Mouse (Mus musculus): ENCODE data around the gene Rps18. TPM values are rescaled to one million over a fixed set of nuclear protein-coding genes. Genes with fewer than 3 reads are reported as not detected.
A peak's percentile ranks its signal among the peaks of the same experiment; 100 is the strongest.

Rps18 gene
- total and polyA plus RNA-seq, 3 experiments = 286 to 1,183 TPM; not detected in 1

DNA sequence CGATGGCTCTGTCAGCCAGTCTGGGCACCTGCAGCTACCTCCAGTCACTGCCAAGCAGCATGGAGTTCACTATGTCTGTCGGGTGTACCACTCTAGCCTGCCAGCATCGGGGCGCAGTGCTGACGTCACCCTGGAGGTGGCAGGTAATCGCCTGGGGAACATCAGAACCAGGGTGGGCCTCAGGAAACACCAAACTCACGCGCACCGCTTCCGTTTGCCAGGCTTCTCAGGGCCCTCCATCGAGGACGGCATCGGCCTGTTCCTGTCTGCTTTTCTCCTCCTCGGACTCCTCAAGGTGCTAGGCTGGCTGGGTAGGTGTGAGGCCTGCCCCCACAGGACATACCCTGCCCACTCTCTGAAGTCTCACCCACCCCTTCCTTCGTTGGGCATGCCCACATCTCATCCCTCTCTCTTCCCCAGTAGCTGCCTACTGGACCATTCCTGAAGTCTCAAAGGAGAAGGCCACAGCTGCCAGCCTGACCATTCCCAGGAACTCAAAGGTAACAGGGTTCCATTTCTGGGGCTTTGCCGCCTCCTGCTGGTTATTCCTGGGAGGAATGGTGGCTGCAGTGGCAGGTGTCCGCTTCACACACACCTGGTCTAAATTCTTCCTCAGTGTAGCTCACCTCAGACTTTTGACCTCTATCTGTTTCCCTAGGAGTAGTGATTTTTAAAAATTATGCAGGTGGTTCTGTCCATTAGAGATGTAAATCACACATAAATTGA is 29.4 kb downstream of the Rps18 start (continued):
- TF ChIP-seq TCF12 (IDR thresholded peaks at IDR 0.05; ENCODE audit: low read depth, low read length) (no peak), CHD1 (IDR thresholded peaks at IDR 0.05; ENCODE audit: low read depth, low read length) (no peak), POLR2A (IDR thresholded peaks at IDR 0.05; ENCODE audit: control insufficient read depth in 1 of 2, insufficient read depth in 1 of 2, low read depth in 1 of 2, low read length in 2 of 2, poor library complexity in 1 of 2) (peak in 1 of 2 experiments; percentile 23; a peak in 1 of 4 replicates), RAD21 (IDR thresholded peaks at IDR 0.05; ENCODE audit: low read depth, low read length) (peak; percentile 36), CHD2 (IDR thresholded peaks at IDR 0.05; ENCODE audit: low read length) (no peak), MAZ (IDR thresholded peaks at IDR 0.05; ENCODE audit: low read depth, low read length) (no peak), CTCF (IDR thresholded peaks at IDR 0.05 in 2 of 3, conservative IDR thresholded peaks at IDR 0.05 in 1 of 3; ENCODE audit: control insufficient read depth in 1 of 3, insufficient read depth in 1 of 3, low read depth in 2 of 3, low read length in 3 of 3, poor library complexity in 1 of 3, severe bottlenecking in 1 of 3) (peak; percentile 26 to 51 (median 50); a peak in 5 of 6 replicates)

DNA sequence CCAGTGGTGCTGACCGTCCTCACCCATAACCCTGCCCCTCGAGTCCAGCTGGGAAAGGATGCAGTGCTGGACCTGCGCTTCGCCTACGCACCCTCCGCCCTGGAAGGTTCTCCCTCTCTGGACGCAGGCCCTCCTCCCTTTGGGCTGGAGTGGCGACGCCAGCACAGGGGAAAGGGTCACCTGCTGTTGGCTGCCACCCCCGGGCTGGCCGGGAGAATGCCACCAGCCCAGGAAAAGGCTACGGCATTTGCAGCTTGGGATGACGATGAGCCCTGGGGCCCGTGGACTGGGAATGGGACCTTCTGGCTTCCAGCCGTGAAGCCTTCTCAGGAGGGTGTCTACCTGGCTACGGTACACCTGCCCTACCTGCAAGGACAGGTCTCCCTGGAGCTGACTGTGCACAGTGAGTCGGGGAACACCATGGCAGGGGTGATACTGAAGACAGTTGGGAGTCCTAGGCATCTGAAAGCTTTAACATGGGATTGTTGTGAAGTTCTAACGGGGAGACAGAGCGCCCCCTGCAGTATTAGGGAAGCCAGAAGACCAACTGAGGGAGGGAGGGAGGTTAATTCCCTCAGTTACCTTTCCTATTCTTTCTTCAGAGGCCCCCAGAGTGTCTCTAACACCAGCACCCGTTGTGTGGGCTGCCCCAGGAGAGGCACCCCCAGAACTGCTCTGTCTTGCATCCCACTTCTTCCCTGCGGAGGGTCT is 30.2 kb downstream of the Rps18 start:
- DNase-seq (ENCODE audit: low read depth, low spot score) = no peak
- peak in 2 of 3 experiments; percentile 9 to 37; a peak in 4 of 6 replicates for TF ChIP-seq CTCF (IDR thresholded peaks at IDR 0.05 in 2 of 3, conservative IDR thresholded peaks at IDR 0.05 in 1 of 3; ENCODE audit: control insufficient read depth in 1 of 3, insufficient read depth in 1 of 3, low read depth in 2 of 3, low read length in 3 of 3, poor library complexity in 1 of 3, severe bottlenecking in 1 of 3)
- no peak for TF ChIP-seq GABPA (IDR thresholded peaks at IDR 0.05; ENCODE audit: low read depth, low read length)
- H3K9me3 ChIP-seq (replicated peaks; ENCODE audit: insufficient read depth, low read length) = no peaks in the 10 kb centered on the region
- H3K36me3 ChIP-seq (ENCODE audit: control insufficient read depth in 1 of 2, insufficient read depth in 2 of 2, low read length in 2 of 2) = peaks cover 0 to 8% of the 10 kb centered on the region in 2 experiments; a peak in 2 of 4 replicates
- H3K27me3 ChIP-seq (ENCODE audit: control insufficient read depth in 1 of 2, insufficient read depth in 2 of 2, low read length in 2 of 2) = no peaks in the 10 kb centered on the region
- H3K4me3 ChIP-seq (ENCODE audit: control insufficient read depth in 1 of 2, insufficient read depth in 1 of 2, low read depth in 2 of 2, low read length in 2 of 2) = no peak overlapping the region
- H3K27ac ChIP-seq (ENCODE audit: control insufficient read depth, low read depth, low read length) = peak overlapping the region; percentile 44; the same call in 1 of the 2 replicates
- peaks cover 2 to 24% of the 10 kb centered on the region in 2 experiments for H3K4me1 ChIP-seq (ENCODE audit: control insufficient read depth in 1 of 2, insufficient read depth in 2 of 2, low read length in 2 of 2)
- no peak overlapping the region for H3K9ac ChIP-seq (ENCODE audit: control insufficient read depth, low read depth, low read length, poor library complexity, severe bottlenecking)
- H3K79me2 ChIP-seq (ENCODE audit: control insufficient read depth, insufficient read depth, low read length, poor library complexity) = peaks cover 24% of the 10 kb centered on the region

DNA sequence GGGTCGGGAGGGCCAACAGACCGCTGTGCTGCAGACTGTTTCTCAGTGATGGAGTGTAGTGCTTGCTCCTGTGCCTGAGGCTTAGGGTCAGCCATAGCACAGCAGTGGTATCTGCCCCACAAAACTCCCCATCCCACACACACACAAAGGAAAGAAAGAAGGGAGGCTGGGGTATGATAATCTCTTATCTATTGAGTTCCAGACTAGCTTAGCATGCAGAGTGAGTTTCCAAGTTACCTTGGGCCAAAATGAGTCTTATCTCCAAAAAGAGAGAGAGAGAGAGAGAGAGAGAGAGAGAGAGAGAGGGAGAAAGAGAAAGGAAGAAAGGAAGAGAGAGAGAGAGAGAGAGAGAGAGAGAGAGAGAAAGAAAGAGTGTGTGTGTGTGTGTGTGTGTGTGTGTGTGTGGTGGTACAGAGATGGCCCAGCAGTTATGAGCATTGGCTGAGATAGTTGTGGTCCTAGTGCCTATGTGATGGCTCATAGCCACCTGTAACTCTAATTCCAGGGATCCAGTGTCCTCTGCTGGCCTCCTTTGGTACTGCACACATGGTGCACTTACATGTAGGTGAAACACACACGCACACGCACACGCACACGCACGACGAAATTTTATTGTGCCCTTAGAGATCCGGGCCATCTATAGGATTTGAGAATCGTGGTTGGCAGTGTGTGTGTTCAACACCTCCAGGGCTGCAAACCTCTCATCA is 31.1 kb downstream of the Rps18 start:
- H3K4me3 ChIP-seq (ENCODE audit: control insufficient read depth in 1 of 2, insufficient read depth in 1 of 2, low read depth in 2 of 2, low read length in 2 of 2) = no peak overlapping the region
- peak; percentile 88 for DNase-seq (ENCODE audit: low read depth, low spot score)
- H3K4me1 ChIP-seq (ENCODE audit: control insufficient read depth in 1 of 2, insufficient read depth in 2 of 2, low read length in 2 of 2) = peaks cover 2 to 24% of the 10 kb centered on the region in 2 experiments
- H3K27me3 ChIP-seq (ENCODE audit: control insufficient read depth in 1 of 2, insufficient read depth in 2 of 2, low read length in 2 of 2) = no peaks in the 10 kb centered on the region
- H3K79me2 ChIP-seq (ENCODE audit: control insufficient read depth, insufficient read depth, low read length, poor library complexity) = peaks cover 16% of the 10 kb centered on the region
- peaks cover 0 to 8% of the 10 kb centered on the region in 2 experiments; a peak in 2 of 4 replicates for H3K36me3 ChIP-seq (ENCODE audit: control insufficient read depth in 1 of 2, insufficient read depth in 2 of 2, low read length in 2 of 2)
- no peaks in the 10 kb centered on the region for H3K9me3 ChIP-seq (replicated peaks; ENCODE audit: insufficient read depth, low read length)
- no peak overlapping the region for H3K9ac ChIP-seq (ENCODE audit: control insufficient read depth, low read depth, low read length, poor library complexity, severe bottlenecking)
- H3K27ac ChIP-seq (ENCODE audit: control insufficient read depth, low read depth, low read length) = peak overlapping the region; percentile 60
- no peak for TF ChIP-seq GABPA (IDR thresholded peaks at IDR 0.05; ENCODE audit: low read depth, low read length)
- TF ChIP-seq POLR2AphosphoS2 (IDR thresholded peaks at IDR 0.05; ENCODE audit: low read length) = no peak
- TF ChIP-seq MYC (IDR thresholded peaks at IDR 0.05; ENCODE audit: low read depth, low read length) = peak; percentile 49; the same call in 1 of the 2 replicates
- TF ChIP-seq E2F4 (IDR thresholded peaks at IDR 0.05; ENCODE audit: borderline replicate concordance, low read depth, low read length) = no peak
- no peak for TF ChIP-seq NRF1 (IDR thresholded peaks at IDR 0.05; ENCODE audit: insufficient read depth, low read depth, low read length, poor library complexity, severe bottlenecking)
- peak; percentile 68 for TF ChIP-seq SMC3 (IDR thresholded peaks at IDR 0.05; ENCODE audit: low read depth, low read length)
- TF ChIP-seq TBP (IDR thresholded peaks at IDR 0.05; ENCODE audit: low read depth, low read length) = 0 out of 2 replicates have a peak, but pooled peaks have one; percentile 28
- no peak for TF ChIP-seq HCFC1 (IDR thresholded peaks at IDR 0.05; ENCODE audit: low read depth, low read length)
- TF ChIP-seq RCOR1 (IDR thresholded peaks at IDR 0.05; ENCODE audit: low read depth, low read length) = no peak
- TF ChIP-seq CTCF (IDR thresholded peaks at IDR 0.05 in 2 of 3, conservative IDR thresholded peaks at IDR 0.05 in 1 of 3; ENCODE audit: control insufficient read depth in 1 of 3, insufficient read depth in 1 of 3, low read depth in 2 of 3, low read length in 3 of 3, poor library complexity in 1 of 3, severe bottlenecking in 1 of 3) = peak; percentile 69 to 81 (median 76)
- TF ChIP-seq ZKSCAN1 (IDR thresholded peaks at IDR 0.05; ENCODE audit: low read depth, low read length) = no peak
- peak; percentile 64 for TF ChIP-seq RAD21 (IDR thresholded peaks at IDR 0.05; ENCODE audit: low read depth, low read length)
- no peak for TF ChIP-seq MAZ (IDR thresholded peaks at IDR 0.05; ENCODE audit: low read depth, low read length)
- TF ChIP-seq MXI1 (IDR thresholded peaks at IDR 0.05; ENCODE audit: low read depth, low read length) = peak; percentile 44; the same call in 1 of the 2 replicates
- peak; percentile 92 for TF ChIP-seq TCF12 (IDR thresholded peaks at IDR 0.05; ENCODE audit: low read depth, low read length)
- no peak for TF ChIP-seq UBTF (IDR thresholded peaks at IDR 0.05; ENCODE audit: borderline replicate concordance, insufficient read depth, low read depth, low read length)
- peak; percentile 77 to 80 for TF ChIP-seq EP300 (IDR thresholded peaks at IDR 0.05; ENCODE audit: low read depth in 1 of 2, low read length in 2 of 2)
- peak; percentile 46 for TF ChIP-seq TAL1 (IDR thresholded peaks at IDR 0.05; ENCODE audit: low read length)
- TF ChIP-seq ELF1 (IDR thresholded peaks at IDR 0.05; ENCODE audit: low read depth, low read length) = no peak
- peak; percentile 52; the same call in 1 of the 2 replicates for TF ChIP-seq ZC3H11A (IDR thresholded peaks at IDR 0.05; ENCODE audit: low read depth, low read length)

All from MEL (cell line).